Mouse (Mus musculus) frontal cortex, postnatal 14 days (tissue): ENCODE results near the gene Slc34a3.
A peak's percentile ranks its signal among the peaks of the same experiment; 100 is the strongest.

Experiments
- DNase-seq, 2 experiments: peaks; one replicate each; pipeline ENCODE4 v3.0.0; 2022; ENCODE audit warnings: low spot score in 2 of 2

The Slc34a3 gene

DNA sequence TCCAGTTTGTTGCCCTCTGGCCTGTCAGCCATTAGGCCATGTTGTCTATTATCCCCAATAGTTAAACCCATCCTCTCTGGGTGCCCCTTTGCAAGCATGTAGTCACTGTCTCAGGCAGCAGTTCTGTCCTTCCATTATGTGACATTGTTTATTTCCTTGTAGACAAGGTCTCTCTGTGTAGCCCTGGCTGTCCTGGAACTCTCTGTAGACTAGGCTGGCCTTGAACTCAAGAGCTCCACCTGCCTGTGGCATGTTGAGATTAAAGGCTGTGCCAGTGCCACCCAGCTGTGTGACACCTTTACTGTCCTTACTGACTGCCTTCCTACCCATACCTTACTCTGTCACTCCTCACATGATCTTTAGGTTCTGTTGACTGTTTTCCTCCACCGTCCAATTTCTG lies 18.2 kb upstream of the Slc34a3 start:
- DNase-seq = no peak

DNA sequence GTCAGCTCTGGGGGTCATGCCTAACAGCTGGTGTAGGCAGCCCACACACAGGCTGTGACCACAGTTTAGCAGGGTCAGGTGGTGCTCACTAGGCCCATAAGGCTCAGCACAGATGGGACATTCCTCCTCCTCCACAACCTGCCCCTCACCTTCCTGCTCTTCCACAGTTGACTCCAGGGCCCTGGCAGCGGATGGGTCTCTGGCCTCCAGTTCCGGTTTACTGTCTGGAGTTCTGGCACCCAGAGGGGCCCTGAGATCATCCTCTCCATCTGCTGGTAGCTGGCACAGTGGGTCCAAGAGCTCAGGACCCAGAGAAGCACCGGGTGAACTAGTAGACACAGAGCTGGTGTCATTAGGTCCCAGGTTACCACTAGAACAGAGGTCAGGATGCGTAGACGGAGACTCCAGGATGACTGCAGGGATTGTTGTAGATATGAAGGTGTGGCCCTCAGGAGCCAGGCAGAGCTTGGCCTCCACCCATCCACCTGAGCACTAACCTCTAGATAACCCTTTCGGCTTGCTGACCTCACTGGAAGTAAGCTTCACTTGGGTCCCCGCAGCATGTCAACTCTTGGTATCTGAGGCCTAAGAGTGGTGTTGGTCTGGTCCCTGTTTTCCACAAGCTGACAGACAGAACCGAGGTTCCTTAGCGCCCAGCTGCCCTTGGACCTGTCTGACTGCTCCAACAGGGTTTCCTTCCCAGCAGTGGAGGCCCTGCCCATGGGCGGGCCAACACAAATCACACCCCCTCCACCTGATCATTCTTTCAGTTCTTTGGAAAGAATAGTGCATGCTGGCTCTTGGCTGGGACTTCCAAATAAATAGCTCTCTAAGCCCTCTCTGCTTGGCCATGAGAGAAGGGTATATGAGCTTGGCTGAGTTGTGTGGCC lies 12.3 kb upstream of the Slc34a3 start, which contains the start of gene AL732309.1:
AL732309.1 (minus strand) TSS at position 681 of the 890 bp plus-strand sequence.
- no peak for DNase-seq

GRCm38 (mm10) chr2:25244144-25244543 lies 10.0 kb upstream of the Slc34a3 start:
- no peak for DNase-seq

GRCm38 (mm10) chr2:25243342-25243741 lies 9.2 kb upstream of the Slc34a3 start:
- DNase-seq = no peak

- peak in 1 of 2 experiments; percentile 38 for DNase-seq
Measured at GRCm38 (mm10) chr2:25242101-25242506, 7.9 kb upstream of the Slc34a3 start, which contains the start of the genes Rnf208 and Cysrt1. Gene Rnf208, plus strand, starts transcription at chr2:25242255. Gene Cysrt1, minus strand, starts transcription at chr2:25242452.

DNA sequence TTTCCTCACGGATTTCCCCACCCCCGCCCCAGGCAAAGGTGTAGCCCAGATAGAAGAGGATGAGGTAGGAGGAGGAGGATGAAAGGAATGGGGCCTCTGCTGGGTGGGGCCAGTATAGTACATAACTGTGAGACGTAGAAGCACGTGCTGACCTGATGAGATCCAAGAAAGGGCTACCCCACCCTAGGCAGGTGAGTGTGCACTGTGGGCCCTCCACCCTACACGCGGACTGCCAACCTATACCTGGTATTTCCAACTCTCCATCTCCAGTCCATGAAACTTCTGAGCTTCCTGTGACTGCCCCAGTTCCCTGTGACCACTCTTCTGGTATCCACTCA lies 7.2 kb upstream of the Slc34a3 start:
- no peak for DNase-seq

DNA sequence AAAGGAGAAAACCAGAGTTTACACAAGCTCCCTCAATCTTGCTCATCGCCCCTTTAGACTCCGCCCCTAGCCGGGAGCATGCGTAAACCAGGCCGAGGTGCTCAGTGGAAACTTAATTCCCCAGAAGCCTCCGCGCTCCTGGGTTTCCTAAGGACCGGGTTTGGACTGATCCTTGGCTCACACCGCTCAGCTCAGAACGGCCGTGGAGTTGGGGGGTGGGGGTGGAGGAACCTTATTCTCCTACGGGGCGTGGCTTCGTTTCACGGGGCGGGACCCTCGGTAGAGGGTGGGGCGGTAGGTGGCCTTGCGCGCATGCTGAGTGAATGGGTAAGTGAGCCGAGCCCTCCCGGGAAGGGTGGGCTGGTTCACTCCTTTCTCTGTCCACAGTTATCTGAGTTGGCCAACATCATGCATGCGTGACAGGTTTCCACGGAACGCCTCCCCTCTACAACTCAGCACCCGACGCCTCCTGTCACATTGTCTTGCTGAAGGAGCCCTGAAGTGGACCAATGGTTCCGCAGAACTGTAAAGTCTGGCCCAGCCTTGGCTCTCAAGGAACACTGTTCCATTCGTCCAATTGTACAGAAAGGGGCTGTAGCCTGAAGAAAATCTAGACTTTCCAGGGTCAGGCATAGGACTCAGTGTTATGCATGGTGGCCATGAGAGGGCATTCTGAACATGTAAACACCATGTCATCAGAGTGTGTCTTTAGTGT lies 6.7 kb upstream of the Slc34a3 start:
- DNase-seq = peak in 1 of 2 experiments; percentile 52

GRCm38 (mm10) chr2:25240310-25240709 lies 6.1 kb upstream of the Slc34a3 start:
- DNase-seq = no peak

DNA sequence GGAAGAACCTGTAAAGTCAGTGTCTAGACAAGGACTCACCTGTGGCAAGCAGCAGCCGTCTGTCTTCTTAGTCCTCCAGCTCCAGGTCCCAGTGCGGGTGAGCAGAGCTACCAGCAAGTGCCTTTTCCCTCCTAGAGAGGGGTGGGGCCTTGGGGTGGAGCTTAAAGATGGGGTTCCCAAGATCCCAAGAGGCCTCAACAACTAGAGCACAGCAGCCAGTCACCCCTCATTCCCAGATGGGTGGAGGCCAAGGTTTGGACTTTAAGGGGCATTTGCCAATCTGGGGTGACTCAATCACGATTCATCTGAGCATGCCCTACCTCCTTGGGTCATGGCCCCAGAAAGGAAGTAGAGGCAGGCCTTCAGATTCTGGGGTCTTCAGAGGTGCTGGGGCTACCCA lies 5.6 kb upstream of the Slc34a3 start:
- DNase-seq = no peak

- no peak for DNase-seq
Measured at GRCm38 (mm10) chr2:25238106-25238505, 3.9 kb upstream of the Slc34a3 start.

DNA sequence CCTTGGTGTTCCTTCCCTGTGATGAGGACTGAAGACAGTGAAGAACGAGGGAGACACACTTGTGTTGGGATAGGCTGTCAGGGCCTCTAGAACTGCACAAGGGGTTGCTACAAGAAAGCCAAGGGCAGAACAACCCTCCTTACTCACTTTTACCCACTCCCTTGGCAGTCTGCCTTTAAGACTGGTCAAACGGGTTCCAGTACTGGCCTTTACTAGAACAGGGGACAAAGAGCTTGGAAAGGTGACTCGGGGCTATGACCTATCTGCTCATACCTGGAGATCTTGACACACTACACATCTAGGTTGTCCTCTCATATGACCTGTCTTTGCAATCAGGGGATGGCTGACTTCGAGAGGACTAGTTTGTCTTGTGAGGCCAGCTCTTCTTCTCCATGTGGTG lies 3.4 kb upstream of the Slc34a3 start:
- DNase-seq = no peak

GRCm38 (mm10) chr2:25236614-25237013 lies 2.5 kb upstream of the Slc34a3 start, which contains the start of gene Rnf224:
Gene Rnf224, minus strand, starts transcription at chr2:25236787.
- DNase-seq = no peak

GRCm38 (mm10) chr2:25234551-25235220 lies 522 bp upstream of the Slc34a3 start:
- no peak for DNase-seq

- no peak for DNase-seq
Measured at GRCm38 (mm10) chr2:25233421-25233820, 743 bp downstream of the Slc34a3 start.

DNA sequence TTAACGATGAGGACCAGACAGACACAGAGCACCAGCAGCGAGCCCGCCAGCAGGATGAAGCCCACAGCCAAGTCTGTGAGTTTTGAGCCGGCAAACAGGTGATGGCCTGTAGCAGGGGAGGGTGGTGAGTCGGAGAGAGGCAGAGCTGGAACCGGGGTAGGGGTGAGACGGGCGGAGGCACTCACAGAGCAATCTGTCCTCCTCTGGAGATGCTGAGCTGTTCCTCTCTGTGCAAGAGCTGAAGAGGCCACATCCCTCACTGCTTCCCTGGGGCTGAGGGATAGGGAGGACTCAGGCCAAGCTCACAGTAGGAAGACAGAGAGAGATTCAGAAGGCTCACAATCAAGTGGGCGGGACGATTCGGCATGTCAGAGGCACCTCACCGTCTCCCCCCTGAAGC lies 3.1 kb downstream of the Slc34a3 start:
- DNase-seq = no peak

GRCm38 (mm10) chr2:25230581-25230980 lies 3.6 kb downstream of the Slc34a3 start:
- no peak for DNase-seq

DNA sequence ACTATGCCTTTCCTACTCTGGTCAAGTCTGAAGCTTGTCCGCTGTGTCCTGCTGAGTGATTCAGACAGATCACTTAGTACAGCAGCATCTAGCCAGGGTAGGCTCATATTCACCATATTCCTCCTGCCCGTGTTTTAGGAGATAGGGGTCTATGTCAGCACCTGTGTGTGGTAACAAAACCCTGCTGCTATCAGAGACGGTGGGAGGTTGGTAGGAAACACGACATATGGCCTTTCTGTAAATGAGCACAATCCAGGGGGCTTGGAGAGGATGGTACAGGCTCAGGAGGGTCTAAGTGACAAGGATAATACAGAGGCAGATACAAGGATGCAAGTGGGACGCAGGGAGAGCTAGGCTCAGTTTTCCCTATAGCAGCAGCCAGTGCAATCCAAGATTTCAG lies 4.6 kb downstream of the Slc34a3 start:
- no peak for DNase-seq

GRCm38 (mm10) chr2:25228995-25229530 lies 5.1 kb downstream of the Slc34a3 start:
- DNase-seq = no peak

- DNase-seq = peak; percentile 64 to 77
Measured at GRCm38 (mm10) chr2:25228431-25228889, 5.7 kb downstream of the Slc34a3 start.

DNA sequence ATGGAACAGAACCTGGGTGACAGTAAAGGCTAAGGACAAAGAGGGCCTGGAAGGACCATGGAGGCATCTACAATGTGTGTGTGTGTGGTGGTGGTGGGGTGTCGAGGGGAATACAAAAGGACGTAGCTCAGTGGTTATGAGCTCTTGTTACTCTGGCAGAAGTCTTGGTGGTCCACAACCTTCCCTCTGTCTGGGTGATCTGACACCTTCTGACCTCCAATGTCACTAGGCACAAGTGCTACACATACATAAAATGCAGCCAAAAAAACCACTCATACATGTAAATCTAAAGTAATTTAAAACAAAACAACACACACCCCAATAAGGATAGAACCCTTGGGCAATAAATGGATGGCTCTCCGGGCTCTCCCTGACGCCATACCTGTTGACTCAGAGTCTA lies 6.8 kb downstream of the Slc34a3 start:
- DNase-seq = no peak

GRCm38 (mm10) chr2:25226864-25227263 lies 7.3 kb downstream of the Slc34a3 start:
- DNase-seq = peak; percentile 40 to 52
